Mouse (Mus musculus) lung, embryonic 16.5 days (tissue): ENCODE measurements at regions not wholly inside any gene's neighbourhood (a gene's known extent, or its start where the extent isn't known, plus 50 kb on each side); places are given as distances from the start of the nearest gene placed in this dataset.

Experiments
- ATAC-seq: fragments of 200-750 bp; cut with Nextera tagmentation; 2 replicates; pipeline ENCODE4 v1.8.0; 2017; ENCODE audit warnings: low read depth, mild to moderate bottlenecking, moderate library complexity
- H3K27ac ChIP-seq: fragments of 300-500 bp; sonication (generic); 2 replicates; pipeline ENCODE4 v1.5.1; 2014; ENCODE audit warnings: mild to moderate bottlenecking, control low read depth, low read length
- H3K27me3 ChIP-seq: fragments of 300-500 bp; sonication (generic); 2 replicates; pipeline ENCODE4 v1.6.1; 2014; ENCODE audit warnings: low read depth, low read length, mixed read lengths; ENCODE audit not compliant: control insufficient read depth, insufficient read depth
- H3K36me3 ChIP-seq: fragments of 300-500 bp; sonication (generic); 2 replicates; pipeline ENCODE4 v1.6.1; 2014; ENCODE audit warnings: low read length; ENCODE audit not compliant: control insufficient read depth, insufficient read depth
- H3K4me1 ChIP-seq: fragments of 300-500 bp; sonication (generic); replicated peaks from 2 replicates; pipeline ENCODE4 v1.6.1; 2014; ENCODE audit warnings: low read length, mixed read lengths; ENCODE audit not compliant: control insufficient read depth, insufficient read depth
- H3K4me2 ChIP-seq: fragments of 300-500 bp; sonication (generic); 2 replicates; pipeline ENCODE4 v1.6.1; 2014; ENCODE audit warnings: low read depth, low read length, control low read depth
- H3K4me3 ChIP-seq: fragments of 300-500 bp; sonication (generic); 2 replicates; pipeline ENCODE4 v1.5.1; 2014; ENCODE audit warnings: mild to moderate bottlenecking, low read length, control low read depth
- H3K9ac ChIP-seq: fragments of 300-500 bp; sonication (generic); 2 replicates; pipeline ENCODE4 v1.6.1; 2014; ENCODE audit warnings: low read length, control low read depth
- H3K9me3 ChIP-seq: fragments of 300-500 bp; sonication (generic); 2 replicates; pipeline ENCODE4 v1.6.1; 2016; ENCODE audit warnings: low read length; ENCODE audit not compliant: control insufficient read depth
- WGBS: fragments of 180-500 bp; shearing (Covaris S2); extraction: QIAGEN DNeasy Blood & Tissue Kit; methylation state at CpG from one replicate; pipeline ENCODE4 v1.1.7; 2014; 5-methylcytosine and 5-hydroxymethylcytosine counted together

DNA sequence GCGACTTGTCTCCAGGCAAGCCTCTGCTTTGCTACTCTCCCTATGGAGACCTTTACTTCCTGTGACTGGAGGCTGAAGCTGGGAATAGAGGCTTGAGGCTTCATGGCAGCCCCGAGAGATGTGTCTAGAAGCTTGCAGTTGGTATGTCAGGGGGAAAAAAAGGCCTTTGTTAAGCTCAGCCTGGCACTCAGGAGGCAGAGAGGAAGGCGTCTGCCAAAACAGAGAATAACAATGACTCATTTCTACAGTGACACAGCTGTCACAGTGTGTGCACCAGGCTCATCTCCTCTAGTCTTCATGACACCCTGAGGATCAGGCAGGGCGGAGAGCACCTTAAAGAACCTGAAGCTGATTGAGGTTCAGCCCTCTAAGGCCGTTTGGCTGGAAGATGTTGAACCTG lies 171.2 kb upstream of the Kcnd3 start:
- no peak overlapping the region for H3K4me2 ChIP-seq
- no peak overlapping the region for H3K27ac ChIP-seq
- H3K4me1 ChIP-seq, result no peaks in the 10 kb centered on the region
- H3K36me3 ChIP-seq, result no peaks in the 10 kb centered on the region
- ATAC-seq, result no peak
- H3K27me3 ChIP-seq, result no peaks in the 10 kb centered on the region
- H3K9me3 ChIP-seq, result no peaks in the 10 kb centered on the region
- H3K4me3 ChIP-seq, result no peak overlapping the region
- no peak overlapping the region for H3K9ac ChIP-seq
- WGBS, result 75% methylated on average over 5 of the region's 5 CpGs

DNA sequence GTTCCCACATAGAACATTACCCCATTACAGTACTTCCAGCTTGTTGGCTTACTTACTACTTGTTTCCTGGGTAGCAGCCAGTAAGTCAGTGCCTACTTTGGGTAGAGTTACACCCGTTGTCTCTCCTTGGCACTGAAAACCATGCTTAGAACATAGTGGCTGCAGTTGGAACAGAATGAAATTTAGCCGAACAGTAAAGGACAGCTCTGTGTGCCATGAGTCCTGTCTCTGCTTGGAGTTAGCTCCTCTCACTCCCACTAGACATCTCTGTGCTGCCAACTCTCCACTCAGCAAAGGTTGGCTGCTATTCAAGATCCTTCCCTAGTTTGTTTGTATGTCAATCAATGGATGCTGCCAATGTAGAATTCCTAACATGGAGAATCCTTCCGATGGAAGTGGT lies 170.4 kb upstream of the Kcnd3 start:
- no peaks in the 10 kb centered on the region for H3K27me3 ChIP-seq
- no peak overlapping the region for H3K9ac ChIP-seq
- no peak overlapping the region for H3K27ac ChIP-seq
- no peaks in the 10 kb centered on the region for H3K9me3 ChIP-seq
- no peak overlapping the region for H3K4me2 ChIP-seq
- H3K36me3 ChIP-seq, result no peaks in the 10 kb centered on the region
- no peak for ATAC-seq
- H3K4me1 ChIP-seq, result no peaks in the 10 kb centered on the region
- no peak overlapping the region for H3K4me3 ChIP-seq
- WGBS, result 76% methylated on average over 3 of the region's 3 CpGs

DNA sequence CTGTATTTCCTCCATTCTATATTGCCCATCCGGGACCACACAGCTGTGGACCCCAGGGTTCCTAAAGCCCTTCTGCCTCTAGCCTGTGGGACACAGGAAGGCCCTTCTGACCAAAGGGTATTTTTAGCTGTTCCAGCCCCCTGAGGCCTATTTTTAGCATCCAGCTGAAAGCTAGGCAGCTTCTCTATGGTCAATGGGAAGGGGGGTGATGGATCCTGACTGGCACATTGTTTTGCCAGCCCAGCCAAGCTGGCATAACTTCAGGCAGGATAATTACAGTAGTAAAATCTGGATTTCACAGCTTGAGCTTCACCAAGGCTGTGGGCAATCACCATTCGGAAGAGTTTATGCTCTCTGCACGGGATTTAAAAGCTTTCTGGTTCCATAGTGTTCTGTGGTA lies 153.9 kb upstream of the Kcnd3 start:
- 88% methylated on average over 3 of the region's 3 CpGs for WGBS
- ATAC-seq, result no peak

DNA sequence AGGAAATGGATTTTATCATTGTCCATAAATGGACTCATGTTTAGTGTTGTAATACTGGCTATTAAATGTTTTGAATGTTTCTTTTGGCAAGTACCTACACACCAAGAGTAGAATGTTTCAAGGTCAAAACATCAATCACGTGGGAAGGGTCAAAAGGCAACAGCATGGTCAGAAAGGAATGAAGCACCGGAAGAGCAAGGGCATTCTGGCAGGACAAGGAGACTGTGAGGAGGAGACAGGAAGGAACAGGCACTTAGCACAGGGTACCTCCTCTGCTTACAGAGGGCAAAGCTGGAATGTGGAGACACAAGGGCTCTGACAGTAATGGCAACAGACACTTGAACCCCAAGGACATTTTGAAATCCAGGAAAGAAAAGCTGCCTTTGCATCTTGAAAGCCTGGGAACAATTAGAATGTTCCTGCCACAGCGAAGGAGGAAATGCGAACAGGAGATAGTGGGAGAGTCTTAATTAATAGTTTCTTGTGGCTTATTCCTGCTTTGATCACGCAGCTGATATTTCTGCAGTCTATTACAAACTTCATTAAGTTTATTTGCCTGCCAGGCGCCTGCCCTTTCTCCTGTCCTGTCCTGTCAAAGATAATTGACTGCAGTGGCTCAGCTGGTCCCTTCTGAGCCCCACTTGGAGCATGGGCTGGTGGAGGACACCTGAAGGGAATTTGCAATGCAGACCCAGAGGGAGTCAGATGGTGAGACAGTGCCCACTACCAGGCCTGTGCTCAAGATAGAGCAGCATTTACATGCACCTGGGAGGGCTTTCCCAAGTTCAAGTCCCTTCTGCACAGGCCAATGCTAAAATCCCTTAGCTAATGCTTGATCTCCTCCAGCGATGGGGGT lies 151.2 kb upstream of the Kcnd3 start:
- Histone ChIP-seq H3K4me3 (no peak overlapping the region), H3K4me2 (no peak overlapping the region), H3K9me3 (no peaks in the 10 kb centered on the region), H3K36me3 (no peaks in the 10 kb centered on the region), H3K9ac (no peak overlapping the region), H3K4me1 (no peaks in the 10 kb centered on the region), H3K27ac (no peak overlapping the region), H3K27me3 (no peaks in the 10 kb centered on the region)
- ATAC-seq, result no peak
- WGBS, result 53% methylated on average over 7 of the region's 7 CpGs

More for the DNA sequence above, 153.9 kb upstream of the Kcnd3 start:
- Histone ChIP-seq H3K4me2 (no peak overlapping the region), H3K4me1 (no peaks in the 10 kb centered on the region), H3K9me3 (no peaks in the 10 kb centered on the region), H3K27me3 (no peaks in the 10 kb centered on the region), H3K36me3 (no peaks in the 10 kb centered on the region), H3K9ac (no peak overlapping the region), H3K4me3 (no peak overlapping the region), H3K27ac (no peak overlapping the region)

DNA sequence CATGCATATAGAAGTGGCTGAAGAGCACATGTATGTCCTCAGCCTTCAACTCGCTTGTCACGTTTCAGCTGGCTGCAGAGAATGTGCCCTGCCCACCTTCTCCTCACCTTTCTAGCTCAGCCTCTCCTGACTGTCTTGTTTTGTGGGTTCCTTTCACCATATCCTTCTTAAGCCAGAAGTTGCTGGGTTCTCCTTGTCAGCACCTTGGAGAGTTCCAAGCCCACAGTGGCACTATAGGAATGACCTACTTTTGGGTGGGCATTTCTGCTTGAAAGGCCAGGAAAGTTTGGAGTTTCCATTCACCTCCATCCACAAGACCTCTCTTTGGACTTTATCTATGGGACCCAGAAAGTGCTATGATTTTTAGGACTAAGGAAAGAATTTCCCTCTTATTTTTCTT lies 144.5 kb upstream of the Kcnd3 start:
- no peak overlapping the region for H3K27ac ChIP-seq
- H3K9me3 ChIP-seq, result no peaks in the 10 kb centered on the region
- 58% methylated on average over 2 of the region's 2 CpGs for WGBS
- H3K9ac ChIP-seq, result no peak overlapping the region
- no peaks in the 10 kb centered on the region for H3K27me3 ChIP-seq
- no peaks in the 10 kb centered on the region for H3K36me3 ChIP-seq
- ATAC-seq, result no peak
- no peaks in the 10 kb centered on the region for H3K4me1 ChIP-seq
- H3K4me2 ChIP-seq, result no peak overlapping the region
- H3K4me3 ChIP-seq, result no peak overlapping the region

DNA sequence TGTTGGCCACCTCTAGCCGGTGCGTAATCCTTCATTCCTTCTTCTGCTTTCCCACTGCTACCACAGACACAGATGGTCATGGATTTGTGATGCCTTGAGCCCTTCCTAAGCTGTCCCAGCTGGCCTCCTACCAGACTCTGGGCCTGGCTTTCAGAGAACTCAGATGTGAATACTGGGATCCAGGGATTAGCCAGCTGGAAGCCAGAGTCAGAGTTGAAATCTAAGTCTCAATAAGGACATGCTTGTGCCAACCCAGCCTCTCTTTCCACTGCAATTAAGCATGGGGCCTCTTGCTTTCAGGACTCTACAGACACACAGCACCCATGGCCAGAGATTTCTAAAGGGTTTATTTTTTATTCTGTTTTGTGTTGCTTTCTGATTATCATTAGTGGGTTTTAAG lies 143.1 kb upstream of the Kcnd3 start:
- Histone ChIP-seq H3K27ac (no peak overlapping the region), H3K9me3 (no peaks in the 10 kb centered on the region), H3K4me2 (no peak overlapping the region), H3K9ac (no peak overlapping the region), H3K4me3 (no peak overlapping the region), H3K4me1 (no peaks in the 10 kb centered on the region), H3K36me3 (no peaks in the 10 kb centered on the region), H3K27me3 (no peaks in the 10 kb centered on the region)
- 81% methylated on average over 2 of the region's 2 CpGs for WGBS
- ATAC-seq, result no peak

DNA sequence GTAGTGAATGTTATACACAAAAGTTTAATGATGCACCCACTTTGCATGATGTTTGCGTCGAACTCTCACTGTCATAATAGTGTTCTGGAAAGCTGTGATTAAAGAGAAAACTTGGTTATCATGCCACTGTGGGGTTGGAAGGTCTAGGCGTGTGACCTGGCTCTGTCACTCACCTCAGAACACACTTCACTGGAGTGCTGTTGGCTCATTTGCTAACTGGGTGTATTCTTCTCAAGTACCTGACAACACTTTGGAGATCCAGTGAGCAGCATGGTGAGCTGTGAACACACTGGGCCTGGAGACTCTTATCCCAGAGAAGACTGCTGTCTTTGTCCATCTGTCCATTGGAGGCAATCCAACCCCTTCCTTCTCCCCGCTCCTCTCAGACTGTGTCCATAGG lies 98.9 kb upstream of the Kcnd3 start:
- no peaks in the 10 kb centered on the region for H3K27me3 ChIP-seq
- H3K4me2 ChIP-seq, result no peak overlapping the region
- no peaks in the 10 kb centered on the region for H3K9me3 ChIP-seq
- no peaks in the 10 kb centered on the region for H3K36me3 ChIP-seq
- 64% methylated on average over 4 of the region's 4 CpGs for WGBS
- no peak for ATAC-seq
- no peak overlapping the region for H3K9ac ChIP-seq
- H3K4me3 ChIP-seq, result no peak overlapping the region
- H3K4me1 ChIP-seq, result no peaks in the 10 kb centered on the region
- no peak overlapping the region for H3K27ac ChIP-seq

DNA sequence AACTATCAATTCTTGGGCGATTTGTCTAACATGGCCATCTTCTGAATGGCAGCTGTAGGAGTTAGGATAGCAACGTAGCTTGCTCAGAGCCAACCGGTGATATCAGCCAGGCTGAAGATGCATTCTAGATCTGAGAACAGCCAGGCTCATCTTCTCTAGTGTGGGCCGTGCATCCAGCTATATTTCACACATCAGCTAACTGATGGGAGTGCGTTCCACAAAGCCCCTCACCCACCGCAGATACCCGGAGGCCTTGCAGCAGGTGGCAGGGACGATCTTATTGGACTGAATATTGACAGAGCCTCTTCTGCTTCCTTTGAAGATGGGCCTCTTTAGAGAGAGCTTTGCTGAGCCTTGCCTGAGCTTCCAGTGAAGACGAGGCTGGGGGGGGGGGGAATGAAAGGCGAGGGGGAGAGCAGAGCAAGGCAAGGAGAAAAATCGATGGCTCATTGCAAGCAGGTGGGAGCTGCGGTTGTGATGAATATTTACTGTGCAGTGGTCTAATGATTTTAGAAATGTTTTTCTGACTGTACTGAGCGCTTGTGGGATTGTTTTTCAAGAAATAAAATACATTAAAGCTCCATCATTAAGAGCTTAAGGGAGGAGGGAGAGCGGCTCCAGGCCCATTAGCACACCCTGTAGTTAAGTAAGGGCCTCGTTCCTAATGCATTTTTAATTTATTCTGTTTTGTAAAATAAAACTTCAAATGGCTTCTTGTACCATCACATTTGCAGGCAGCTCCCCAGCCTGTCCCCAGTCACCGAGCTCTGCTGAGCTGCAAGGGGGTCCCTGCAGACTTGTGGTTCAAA lies 97.8 kb upstream of the Kcnd3 start:
- H3K36me3 ChIP-seq, result no peaks in the 10 kb centered on the region
- no peaks in the 10 kb centered on the region for H3K9me3 ChIP-seq
- no peak overlapping the region for H3K4me2 ChIP-seq
- H3K4me3 ChIP-seq, result no peak overlapping the region
- no peaks in the 10 kb centered on the region for H3K27me3 ChIP-seq
- ATAC-seq, result no peak
- H3K4me1 ChIP-seq, result no peaks in the 10 kb centered on the region
- no peak overlapping the region for H3K27ac ChIP-seq
- WGBS, result 75% methylated on average over 16 of the region's 16 CpGs
- no peak overlapping the region for H3K9ac ChIP-seq

DNA sequence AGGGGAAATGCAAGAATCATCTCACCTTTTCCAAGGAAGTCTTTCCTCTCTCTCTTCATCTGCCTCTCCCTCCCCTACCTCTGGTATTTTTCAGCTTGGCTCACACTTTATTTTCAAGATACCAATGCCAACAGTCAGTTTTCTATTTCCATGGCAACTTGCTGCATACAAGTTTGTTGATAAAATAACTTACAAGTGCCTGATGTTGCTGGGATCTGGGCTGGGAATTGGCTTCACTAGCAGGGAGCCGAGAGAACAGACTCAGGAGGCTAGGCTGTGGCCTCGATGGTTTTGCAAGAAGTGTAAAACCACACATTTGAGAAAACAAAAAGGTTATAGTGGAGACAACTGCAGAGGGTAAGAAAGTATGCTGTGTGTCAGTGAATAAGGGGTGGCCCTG lies 94.6 kb upstream of the Kcnd3 start:
- no peaks in the 10 kb centered on the region for H3K9me3 ChIP-seq
- H3K4me1 ChIP-seq, result no peaks in the 10 kb centered on the region
- no peak for ATAC-seq
- WGBS, result 51% methylated on average over 2 of the region's 2 CpGs
- H3K27me3 ChIP-seq, result no peaks in the 10 kb centered on the region
- H3K9ac ChIP-seq, result no peak overlapping the region
- H3K4me3 ChIP-seq, result no peak overlapping the region
- no peak overlapping the region for H3K27ac ChIP-seq
- H3K4me2 ChIP-seq, result no peak overlapping the region
- no peaks in the 10 kb centered on the region for H3K36me3 ChIP-seq
